Mouse (Mus musculus) ES-E14 (cell line): ENCODE measurements around the gene Evi5.

Source experiments
- CHD2 ChIP-seq: IDR thresholded peaks from 2 replicates; pipeline ENCODE4 v1.6.1; 2014; ENCODE audit warnings: mild to moderate bottlenecking, low read depth, low read length, inconsistent platforms
- HCFC1 ChIP-seq: IDR thresholded peaks from 2 replicates; pipeline ENCODE4 v1.6.1; 2012; ENCODE audit warnings: low read length, inconsistent platforms, borderline replicate concordance; ENCODE audit not compliant: insufficient read depth
- MAFK ChIP-seq: IDR thresholded peaks from 2 replicates; pipeline ENCODE4 v1.6.1; 2014; ENCODE audit warnings: mild to moderate bottlenecking, low read depth, low read length, inconsistent platforms; ENCODE audit not compliant: insufficient read depth
- ZC3H11A ChIP-seq: IDR thresholded peaks from 2 replicates; pipeline ENCODE4 v1.6.1; 2012; ENCODE audit warnings: low read depth, mild to moderate bottlenecking, inconsistent platforms, low read length, borderline replicate concordance

DNA sequence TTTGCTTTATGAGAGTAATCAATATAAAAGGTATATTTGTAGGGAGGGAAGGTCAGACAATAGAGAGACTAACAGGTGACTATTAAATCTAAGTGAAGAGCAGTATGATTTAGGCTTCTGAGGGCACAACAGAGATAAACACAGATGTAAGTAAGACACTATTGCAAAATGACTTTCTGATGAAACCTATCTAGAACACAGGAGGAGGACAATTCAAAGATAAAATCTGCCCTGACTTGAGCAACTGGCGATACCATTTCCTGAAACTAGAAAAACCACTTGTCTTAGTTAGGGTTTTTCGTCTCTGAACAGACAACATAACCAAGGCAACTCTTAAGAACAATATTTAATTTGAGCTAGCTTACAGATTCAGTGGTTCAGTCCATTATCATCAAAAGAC, 19.4 kb downstream of the Evi5 start:
- TF ChIP-seq CHD2 (no peak), HCFC1 (no peak), ZC3H11A (no peak), MAFK (no peak)
